Mouse (Mus musculus): ENCODE results near the gene Rabgap1l. TPM values are rescaled to one million over a fixed set of nuclear protein-coding genes. Genes with fewer than 3 reads are reported as not detected.

Gene Rabgap1l
- polyA plus RNA-seq, 1 experiment from 2014 or later = 16.7 TPM

- Histone ChIP-seq H3K4me3 (ENCODE audit: low read length) (no peak overlapping the region), H3K27ac (ENCODE audit: low read length) (no peak overlapping the region), H3K36me3 (ENCODE audit: control insufficient read depth, insufficient read depth, low read length) (no peaks in the 10 kb centered on the region), H3K4me1 (ENCODE audit: control insufficient read depth, insufficient read depth, low read length) (no peaks in the 10 kb centered on the region), H3K9ac (ENCODE audit: low read depth, low read length) (no peak overlapping the region), H3K9me3 (ENCODE audit: control insufficient read depth, low read length) (no peaks in the 10 kb centered on the region), H3K4me2 (ENCODE audit: low read depth, low read length) (no peak overlapping the region), H3K27me3 (replicated peaks; ENCODE audit: control insufficient read depth, insufficient read depth, low read length) (no peaks in the 10 kb centered on the region)
- 70% methylated on average over 3 of the region's 3 CpGs for WGBS
- ATAC-seq = no peak
Observed at GRCm38 (mm10) chr1:160496906-160497577, 296.0 kb downstream of the Rabgap1l start.

GRCm38 (mm10) chr1:160485731-160486130 is 307.3 kb downstream of the Rabgap1l start:
- Histone ChIP-seq H3K4me2 (ENCODE audit: low read depth, low read length) (no peak overlapping the region), H3K27ac (ENCODE audit: low read length) (no peak overlapping the region), H3K9me3 (ENCODE audit: control insufficient read depth, low read length) (no peaks in the 10 kb centered on the region), H3K9ac (ENCODE audit: low read depth, low read length) (no peak overlapping the region), H3K36me3 (ENCODE audit: control insufficient read depth, insufficient read depth, low read length) (no peaks in the 10 kb centered on the region), H3K27me3 (replicated peaks; ENCODE audit: control insufficient read depth, insufficient read depth, low read length) (no peaks in the 10 kb centered on the region), H3K4me3 (ENCODE audit: low read length) (no peak overlapping the region), H3K4me1 (ENCODE audit: control insufficient read depth, insufficient read depth, low read length) (no peaks in the 10 kb centered on the region)
- 59% methylated on average over 3 of the region's 3 CpGs for WGBS
- ATAC-seq = no peak

GRCm38 (mm10) chr1:160485028-160485427 is 308.0 kb downstream of the Rabgap1l start:
- Histone ChIP-seq H3K27ac (ENCODE audit: low read length) (no peak overlapping the region), H3K9me3 (ENCODE audit: control insufficient read depth, low read length) (no peaks in the 10 kb centered on the region), H3K9ac (ENCODE audit: low read depth, low read length) (no peak overlapping the region), H3K27me3 (replicated peaks; ENCODE audit: control insufficient read depth, insufficient read depth, low read length) (no peaks in the 10 kb centered on the region), H3K4me1 (ENCODE audit: control insufficient read depth, insufficient read depth, low read length) (no peaks in the 10 kb centered on the region), H3K4me3 (ENCODE audit: low read length) (no peak overlapping the region), H3K36me3 (ENCODE audit: control insufficient read depth, insufficient read depth, low read length) (no peaks in the 10 kb centered on the region), H3K4me2 (ENCODE audit: low read depth, low read length) (no peak overlapping the region)
- no peak for ATAC-seq
- 90% methylated on average over 7 of the region's 7 CpGs for WGBS

- ATAC-seq = no peak
- Histone ChIP-seq H3K9me3 (ENCODE audit: control insufficient read depth, low read length) (no peaks in the 10 kb centered on the region), H3K36me3 (ENCODE audit: control insufficient read depth, insufficient read depth, low read length) (no peaks in the 10 kb centered on the region), H3K4me3 (ENCODE audit: low read length) (no peak overlapping the region), H3K4me2 (ENCODE audit: low read depth, low read length) (no peak overlapping the region), H3K4me1 (ENCODE audit: control insufficient read depth, insufficient read depth, low read length) (no peaks in the 10 kb centered on the region), H3K9ac (ENCODE audit: low read depth, low read length) (no peak overlapping the region), H3K27me3 (replicated peaks; ENCODE audit: control insufficient read depth, insufficient read depth, low read length) (no peaks in the 10 kb centered on the region), H3K27ac (ENCODE audit: low read length) (no peak overlapping the region)
- 85% methylated on average over 2 of the region's 2 CpGs for WGBS
Observed at GRCm38 (mm10) chr1:160481643-160482042, 311.4 kb downstream of the Rabgap1l start.

GRCm38 (mm10) chr1:160467443-160467842 is 325.6 kb downstream of the Rabgap1l start:
- Histone ChIP-seq H3K4me3 (ENCODE audit: low read length) (no peak overlapping the region), H3K4me1 (ENCODE audit: control insufficient read depth, insufficient read depth, low read length) (no peaks in the 10 kb centered on the region), H3K36me3 (ENCODE audit: control insufficient read depth, insufficient read depth, low read length) (no peaks in the 10 kb centered on the region), H3K4me2 (ENCODE audit: low read depth, low read length) (no peak overlapping the region), H3K9me3 (ENCODE audit: control insufficient read depth, low read length) (no peaks in the 10 kb centered on the region), H3K9ac (ENCODE audit: low read depth, low read length) (no peak overlapping the region), H3K27ac (ENCODE audit: low read length) (no peak overlapping the region), H3K27me3 (replicated peaks; ENCODE audit: control insufficient read depth, insufficient read depth, low read length) (no peaks in the 10 kb centered on the region)
- no peak for ATAC-seq

GRCm38 (mm10) chr1:160465186-160465585 is 327.8 kb downstream of the Rabgap1l start:
- Histone ChIP-seq H3K4me2 (ENCODE audit: low read depth, low read length) (no peak overlapping the region), H3K9ac (ENCODE audit: low read depth, low read length) (no peak overlapping the region), H3K4me3 (ENCODE audit: low read length) (no peak overlapping the region)

GRCm38 (mm10) chr1:160464148-160464547 is 328.9 kb downstream of the Rabgap1l start:
- no peak overlapping the region for H3K4me3 ChIP-seq (ENCODE audit: low read length)
- H3K27ac ChIP-seq (ENCODE audit: low read length) = no peak overlapping the region
- H3K27me3 ChIP-seq (replicated peaks; ENCODE audit: control insufficient read depth, insufficient read depth, low read length) = no peaks in the 10 kb centered on the region
- no peak overlapping the region for H3K4me2 ChIP-seq (ENCODE audit: low read depth, low read length)
- H3K9ac ChIP-seq (ENCODE audit: low read depth, low read length) = no peak overlapping the region
- H3K4me1 ChIP-seq (ENCODE audit: control insufficient read depth, insufficient read depth, low read length) = no peaks in the 10 kb centered on the region
- no peak for ATAC-seq
- no peaks in the 10 kb centered on the region for H3K9me3 ChIP-seq (ENCODE audit: control insufficient read depth, low read length)
- no peaks in the 10 kb centered on the region for H3K36me3 ChIP-seq (ENCODE audit: control insufficient read depth, insufficient read depth, low read length)

More at GRCm38 (mm10) chr1:160465186-160465585, 327.8 kb downstream of the Rabgap1l start:
- no peak for ATAC-seq
- no peak overlapping the region for H3K27ac ChIP-seq (ENCODE audit: low read length)
- no peaks in the 10 kb centered on the region for H3K36me3 ChIP-seq (ENCODE audit: control insufficient read depth, insufficient read depth, low read length)
- H3K9me3 ChIP-seq (ENCODE audit: control insufficient read depth, low read length) = no peaks in the 10 kb centered on the region
- H3K4me1 ChIP-seq (ENCODE audit: control insufficient read depth, insufficient read depth, low read length) = no peaks in the 10 kb centered on the region
- H3K27me3 ChIP-seq (replicated peaks; ENCODE audit: control insufficient read depth, insufficient read depth, low read length) = no peaks in the 10 kb centered on the region

- 86% methylated on average over 1 of the region's 1 CpGs for WGBS
Observed at GRCm38 (mm10) chr1:160460346-160460745, 332.7 kb downstream of the Rabgap1l start.

GRCm38 (mm10) chr1:160451663-160452062 is 341.3 kb downstream of the Rabgap1l start:
- Histone ChIP-seq H3K27me3 (replicated peaks; ENCODE audit: control insufficient read depth, insufficient read depth, low read length) (no peaks in the 10 kb centered on the region), H3K9ac (ENCODE audit: low read depth, low read length) (no peak overlapping the region), H3K36me3 (ENCODE audit: control insufficient read depth, insufficient read depth, low read length) (no peaks in the 10 kb centered on the region), H3K9me3 (ENCODE audit: control insufficient read depth, low read length) (no peaks in the 10 kb centered on the region), H3K4me2 (ENCODE audit: low read depth, low read length) (no peak overlapping the region), H3K27ac (ENCODE audit: low read length) (no peak overlapping the region), H3K4me1 (ENCODE audit: control insufficient read depth, insufficient read depth, low read length) (no peaks in the 10 kb centered on the region), H3K4me3 (ENCODE audit: low read length) (no peak overlapping the region)
- WGBS = 63% methylated on average over 2 of the region's 2 CpGs
- no peak for ATAC-seq

More at GRCm38 (mm10) chr1:160460346-160460745, 332.7 kb downstream of the Rabgap1l start:
- H3K4me1 ChIP-seq (ENCODE audit: control insufficient read depth, insufficient read depth, low read length) = no peaks in the 10 kb centered on the region
- H3K4me2 ChIP-seq (ENCODE audit: low read depth, low read length) = no peak overlapping the region
- H3K4me3 ChIP-seq (ENCODE audit: low read length) = no peak overlapping the region
- H3K27me3 ChIP-seq (replicated peaks; ENCODE audit: control insufficient read depth, insufficient read depth, low read length) = no peaks in the 10 kb centered on the region
- ATAC-seq = no peak
- H3K27ac ChIP-seq (ENCODE audit: low read length) = no peak overlapping the region
- H3K36me3 ChIP-seq (ENCODE audit: control insufficient read depth, insufficient read depth, low read length) = no peaks in the 10 kb centered on the region
- H3K9ac ChIP-seq (ENCODE audit: low read depth, low read length) = no peak overlapping the region
- H3K9me3 ChIP-seq (ENCODE audit: control insufficient read depth, low read length) = no peaks in the 10 kb centered on the region

- no peak overlapping the region for H3K4me3 ChIP-seq (ENCODE audit: low read length)
- ATAC-seq = no peak
- no peaks in the 10 kb centered on the region for H3K36me3 ChIP-seq (ENCODE audit: control insufficient read depth, insufficient read depth, low read length)
- H3K4me2 ChIP-seq (ENCODE audit: low read depth, low read length) = no peak overlapping the region
- H3K4me1 ChIP-seq (ENCODE audit: control insufficient read depth, insufficient read depth, low read length) = no peaks in the 10 kb centered on the region
- H3K27ac ChIP-seq (ENCODE audit: low read length) = no peak overlapping the region
- H3K9me3 ChIP-seq (ENCODE audit: control insufficient read depth, low read length) = no peaks in the 10 kb centered on the region
- WGBS = 57% methylated on average over 2 of the region's 2 CpGs
- H3K9ac ChIP-seq (ENCODE audit: low read depth, low read length) = no peak overlapping the region
- no peaks in the 10 kb centered on the region for H3K27me3 ChIP-seq (replicated peaks; ENCODE audit: control insufficient read depth, insufficient read depth, low read length)
Observed at GRCm38 (mm10) chr1:160448681-160449080, 344.3 kb downstream of the Rabgap1l start.
